Mouse (Mus musculus) limb, embryonic 11.5 days (tissue): ENCODE measurements around the gene Usp37. TPM values are rescaled to one million over a fixed set of nuclear protein-coding genes. Genes with fewer than 3 reads are reported as not detected.
A peak's percentile ranks its signal among the peaks of the same experiment; 100 is the strongest.
"Not testable (repeated sequence)": the region's sequence is repeated elsewhere in the genome, so short reads cannot be mapped to it uniquely, and the experiment has no call there.

ENCODE experiments used
- ATAC-seq: fragments of 200-750 bp; cut with Nextera tagmentation; 2 replicates; pipeline ENCODE4 v1.8.0; 2017; ENCODE audit warnings: low read depth; ENCODE audit not compliant: insufficient number of reproducible peaks, low FRiP score, low TSS enrichment
- DNase-seq: peaks from one replicate; pipeline ENCODE4 v3.0.0-alpha.2; 2015; ENCODE audit warnings: low spot score
- H3K27ac ChIP-seq: fragments of 300-500 bp; sonication (generic); replicated peaks from 2 replicates; pipeline ENCODE4 v1.5.1; 2014; ENCODE audit warnings: low read depth, mild to moderate bottlenecking, low read length
- H3K27me3 ChIP-seq: fragments of 300-500 bp; sonication (generic); 2 replicates; pipeline ENCODE4 v1.6.1; 2014; ENCODE audit warnings: mild to moderate bottlenecking, low read length, mixed read lengths; ENCODE audit not compliant: control insufficient read depth, insufficient read depth
- H3K36me3 ChIP-seq: fragments of 300-500 bp; sonication (generic); 2 replicates; pipeline ENCODE4 v1.6.1; 2014; ENCODE audit warnings: mild to moderate bottlenecking, low read length, moderate library complexity, mixed read lengths; ENCODE audit not compliant: control insufficient read depth, insufficient read depth
- H3K4me1 ChIP-seq: fragments of 300-500 bp; sonication (generic); 2 replicates; pipeline ENCODE4 v1.6.1; 2014; ENCODE audit warnings: low read length, mixed read lengths; ENCODE audit not compliant: control insufficient read depth, insufficient read depth
- H3K4me2 ChIP-seq: fragments of 300-500 bp; sonication (generic); 2 replicates; pipeline ENCODE4 v1.6.1; 2014; ENCODE audit warnings: low read depth, mild to moderate bottlenecking, moderate library complexity; ENCODE audit not compliant: severe bottlenecking
- H3K4me3 ChIP-seq: fragments of 300-500 bp; sonication (generic); 2 replicates; pipeline ENCODE4 v1.5.1; 2014; ENCODE audit warnings: low read depth, low read length
- H3K9ac ChIP-seq: fragments of 300-500 bp; sonication (generic); 2 replicates; pipeline ENCODE4 v1.6.1; 2014; ENCODE audit warnings: mild to moderate bottlenecking, low read length
- H3K9me3 ChIP-seq: fragments of 300-500 bp; sonication (generic); 2 replicates; pipeline ENCODE4 v1.6.1; 2016; ENCODE audit warnings: low read length; ENCODE audit not compliant: control insufficient read depth
- WGBS: fragments of 180-500 bp; shearing (Covaris S2); extraction: QIAGEN DNeasy Blood & Tissue Kit; methylation state at CpG from one replicate; pipeline ENCODE4 v1.1.7; 2014; 5-methylcytosine and 5-hydroxymethylcytosine counted together
- polyA plus RNA-seq: library from polyadenylated mRNA; unstranded; fragments of >200 nt; fragmentation: Nextera tagmentation; extraction: Ambion mirVana; gene quantifications from 2 replicates; pipeline ENCODE4 v1.2.1, GENCODE M21; 2014

Gene Usp37
- polyA plus RNA-seq, 1 experiment from 2014 or later = 46.4 TPM

DNA sequence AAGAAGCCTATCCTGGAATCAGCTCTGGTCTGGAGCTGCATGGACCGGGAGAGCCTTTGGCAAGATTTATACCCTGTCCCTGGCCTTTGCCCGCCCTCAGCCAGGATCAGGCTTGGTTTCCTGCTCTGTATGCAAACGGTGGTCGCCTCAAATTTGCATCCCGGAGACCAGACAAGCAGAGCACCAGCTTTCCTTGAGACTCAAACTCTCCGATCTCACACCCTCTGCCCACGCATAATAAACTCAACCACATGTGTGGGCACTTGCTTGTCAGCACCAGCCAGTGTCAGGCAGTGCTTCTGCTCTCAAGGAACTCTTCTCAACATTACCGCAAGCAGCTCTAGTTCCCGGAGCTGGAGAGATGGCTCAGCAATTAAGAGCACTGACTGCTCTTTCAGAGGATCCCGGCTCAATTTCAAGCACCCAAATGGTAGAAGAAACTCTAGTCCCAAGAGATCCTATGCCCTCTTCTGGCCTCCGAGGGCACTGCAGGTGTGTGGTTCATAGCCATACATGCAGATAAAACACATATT lies 146.1 kb downstream of the Usp37 start:
- Histone ChIP-seq H3K27me3 (no peaks in the 10 kb centered on the region), H3K9me3 (no peaks in the 10 kb centered on the region), H3K4me1 (peaks cover 3% of the 10 kb centered on the region; the same call in 1 of the 2 replicates), H3K4me3 (peak overlapping the region; percentile 32), H3K9ac (peak overlapping the region; percentile 66), H3K36me3 (peaks cover 8% of the 10 kb centered on the region; the same call in 1 of the 2 replicates), H3K4me2 (peak overlapping the region; percentile 70), H3K27ac (peak overlapping the region; percentile 76; the same call in 1 of the 2 replicates)
- ATAC-seq = peak; percentile 23
- peak; percentile 83 for DNase-seq
- WGBS = 4% methylated on average over 11 of the region's 11 CpGs

DNA sequence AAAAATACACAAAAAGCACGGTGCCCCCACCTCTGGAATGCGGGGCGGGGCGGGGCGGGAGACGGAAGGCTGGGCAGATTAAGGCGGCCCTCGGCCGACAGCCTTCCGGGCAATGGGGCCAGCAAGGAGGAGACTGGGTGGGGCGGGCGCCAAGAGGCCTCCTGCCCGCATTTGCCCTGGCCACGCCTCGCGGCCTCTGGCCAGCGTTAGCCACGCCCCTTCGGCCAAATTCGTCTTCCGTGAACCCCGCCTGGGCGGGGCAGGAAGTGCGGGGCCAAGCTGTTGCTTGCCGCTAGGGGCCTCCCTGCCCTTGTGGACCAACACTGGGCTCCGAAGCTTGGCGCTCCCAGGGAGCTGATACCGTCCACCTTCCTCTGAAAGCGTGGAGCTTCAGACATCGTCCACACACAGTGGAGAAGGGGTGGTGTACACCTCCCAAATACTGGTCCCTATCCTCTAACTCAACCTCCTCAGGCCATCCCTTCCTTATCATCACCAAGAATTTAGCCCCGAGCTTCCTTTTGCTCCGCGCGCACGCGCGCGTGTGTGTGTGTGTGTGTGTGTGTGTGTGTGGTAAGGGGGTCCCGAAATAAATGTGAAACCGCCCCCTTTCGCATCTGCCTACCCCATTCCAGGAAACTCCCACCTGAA lies 146.7 kb downstream of the Usp37 start:
- peak overlapping the region; percentile 70 for H3K4me2 ChIP-seq
- DNase-seq (peak; percentile 98), ATAC-seq (peak; percentile 90)
- H3K4me1 ChIP-seq = peaks cover 3% of the 10 kb centered on the region; the same call in 1 of the 2 replicates
- H3K4me3 ChIP-seq = peak overlapping the region; percentile 32
- WGBS = 0% methylated on average over 41 of the region's 41 CpGs
- no peaks in the 10 kb centered on the region for H3K9me3 ChIP-seq
- H3K9ac ChIP-seq = peak overlapping the region; percentile 66
- H3K27ac ChIP-seq = peak overlapping the region; percentile 76; the same call in 1 of the 2 replicates
- peaks cover 8% of the 10 kb centered on the region; the same call in 1 of the 2 replicates for H3K36me3 ChIP-seq
- H3K27me3 ChIP-seq = no peaks in the 10 kb centered on the region

DNA sequence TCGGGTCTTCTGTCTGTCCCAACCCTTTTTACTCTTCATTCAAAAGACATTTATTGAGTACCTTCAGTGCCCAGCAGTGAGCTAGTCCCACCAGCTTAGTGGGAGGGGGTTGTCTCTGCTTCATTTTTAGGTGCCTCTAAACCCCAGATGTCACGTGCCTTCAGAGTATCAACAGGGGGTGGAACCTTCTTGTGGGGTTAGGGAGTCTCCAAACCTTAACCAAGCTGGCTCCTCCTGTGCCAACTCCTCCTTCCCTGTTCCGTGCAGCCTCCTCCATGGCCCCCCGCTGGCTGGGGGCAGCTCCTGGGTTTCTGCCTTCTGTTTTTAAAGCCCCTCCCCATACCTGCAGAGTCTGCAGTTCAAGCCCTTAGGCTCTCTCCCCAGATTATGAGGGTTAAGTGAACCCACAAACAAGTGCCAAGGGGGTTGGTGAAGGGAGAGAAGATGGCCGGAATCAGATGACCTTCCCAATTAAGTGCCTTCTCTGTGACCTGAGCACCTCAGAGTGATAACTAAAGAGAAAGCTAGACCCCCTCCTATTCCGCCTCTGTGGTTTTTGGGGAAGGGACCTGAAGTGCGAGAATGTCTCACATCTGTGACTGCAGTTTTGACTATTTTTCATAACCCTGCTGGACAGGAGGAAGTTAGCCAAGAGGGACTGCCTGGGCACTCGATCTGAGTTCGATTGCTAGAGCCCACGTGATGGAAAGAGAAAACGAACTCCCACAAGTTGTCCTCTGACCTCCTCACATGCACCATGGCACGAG lies 147.4 kb downstream of the Usp37 start:
- not testable (repeated sequence) for H3K27me3 ChIP-seq, DNase-seq, H3K36me3 ChIP-seq, H3K4me1 ChIP-seq, H3K9me3 ChIP-seq, H3K9ac ChIP-seq, ATAC-seq
- peak overlapping the region; percentile 76; the same call in 1 of the 2 replicates for H3K27ac ChIP-seq
- 12% methylated on average over 12 of the region's 12 CpGs for WGBS
- peak overlapping the region; percentile 70 for H3K4me2 ChIP-seq
- H3K4me3 ChIP-seq = peak overlapping the region; percentile 32

DNA sequence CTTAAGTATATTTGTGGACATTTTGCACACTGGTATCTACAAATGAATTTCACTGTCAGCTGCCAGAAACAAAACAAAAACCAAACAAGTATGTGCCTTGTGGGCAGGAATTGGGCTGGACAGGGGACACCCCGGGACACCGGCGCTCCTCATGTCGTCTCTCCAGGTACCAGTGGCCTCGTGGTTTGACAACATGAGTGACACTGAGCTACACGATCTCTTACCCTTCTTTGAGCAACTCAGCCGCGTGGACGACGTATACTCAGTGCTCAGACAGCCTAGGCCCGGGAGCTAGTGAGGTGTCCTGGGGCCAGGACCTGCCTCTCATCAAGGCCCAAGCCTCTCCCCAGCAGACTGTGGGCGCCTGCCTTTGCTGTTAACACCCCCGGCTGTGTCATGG lies 148.8 kb downstream of the Usp37 start:
- ATAC-seq (no peak), DNase-seq (no peak)
- Histone ChIP-seq H3K9me3 (no peaks in the 10 kb centered on the region), H3K27me3 (no peaks in the 10 kb centered on the region), H3K27ac (no peak overlapping the region), H3K4me3 (no peak overlapping the region), H3K4me2 (no peak overlapping the region), H3K36me3 (peaks cover 8% of the 10 kb centered on the region; the same call in 1 of the 2 replicates), H3K9ac (no peak overlapping the region), H3K4me1 (peaks cover 6% of the 10 kb centered on the region)
- 83% methylated on average over 12 of the region's 13 CpGs for WGBS

DNA sequence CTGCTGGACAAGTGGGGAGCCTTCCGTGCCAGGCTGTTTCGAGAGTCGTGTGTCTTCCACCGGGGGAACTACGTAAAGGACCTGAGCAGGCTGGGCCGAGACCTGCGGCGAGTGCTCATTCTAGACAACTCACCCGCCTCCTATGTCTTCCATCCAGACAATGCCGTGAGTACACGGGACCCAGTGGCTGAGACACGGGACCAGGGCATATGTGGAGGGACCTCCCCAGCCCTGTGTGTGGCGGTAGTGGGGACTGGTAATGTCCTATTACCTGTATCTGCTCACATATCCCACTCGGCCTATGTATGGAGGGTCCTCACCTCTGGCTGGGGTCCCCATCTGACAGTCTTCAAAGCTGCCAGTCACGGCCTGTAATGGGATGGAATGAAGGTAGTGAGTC lies 149.2 kb downstream of the Usp37 start:
- 90% methylated on average over 15 of the region's 15 CpGs for WGBS

DNA sequence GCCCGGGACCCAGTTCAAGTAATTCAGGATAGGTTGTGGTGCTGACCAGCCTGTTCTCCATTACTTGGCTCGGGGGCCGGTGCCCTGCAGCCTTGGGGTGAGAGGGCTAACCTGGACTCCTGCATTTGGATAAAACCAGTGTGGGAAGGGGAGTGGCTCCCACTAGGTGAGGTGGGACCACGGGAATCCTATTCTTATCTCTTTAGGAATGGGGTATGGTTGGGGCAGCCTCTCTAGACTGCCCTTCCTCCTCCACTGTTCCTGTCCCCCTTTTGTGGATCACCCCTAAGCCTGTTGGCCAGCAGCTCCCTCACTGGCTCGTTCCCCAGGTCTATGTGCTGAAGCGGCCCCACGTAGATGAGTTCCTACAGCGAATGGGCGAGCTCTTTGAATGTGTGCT lies 149.8 kb downstream of the Usp37 start:
- peaks cover 10% of the 10 kb centered on the region for H3K4me1 ChIP-seq
- H3K27me3 ChIP-seq = no peaks in the 10 kb centered on the region
- DNase-seq (no peak), ATAC-seq (no peak)
- no peak overlapping the region for H3K4me2 ChIP-seq
- no peak overlapping the region for H3K9ac ChIP-seq
- no peak overlapping the region for H3K4me3 ChIP-seq
- no peaks in the 10 kb centered on the region for H3K9me3 ChIP-seq
- H3K36me3 ChIP-seq = peaks cover 8% of the 10 kb centered on the region; the same call in 1 of the 2 replicates
- H3K27ac ChIP-seq = no peak overlapping the region
- 92% methylated on average over 9 of the region's 9 CpGs for WGBS

More for the DNA sequence above, 149.2 kb downstream of the Usp37 start:
- Histone ChIP-seq H3K27me3 (no peaks in the 10 kb centered on the region), H3K27ac (no peak overlapping the region), H3K36me3 (peaks cover 8% of the 10 kb centered on the region; the same call in 1 of the 2 replicates), H3K4me2 (no peak overlapping the region), H3K4me3 (no peak overlapping the region), H3K9ac (no peak overlapping the region), H3K9me3 (no peaks in the 10 kb centered on the region), H3K4me1 (peaks cover 6% of the 10 kb centered on the region)
- no peak for DNase-seq
- ATAC-seq = no peak

DNA sequence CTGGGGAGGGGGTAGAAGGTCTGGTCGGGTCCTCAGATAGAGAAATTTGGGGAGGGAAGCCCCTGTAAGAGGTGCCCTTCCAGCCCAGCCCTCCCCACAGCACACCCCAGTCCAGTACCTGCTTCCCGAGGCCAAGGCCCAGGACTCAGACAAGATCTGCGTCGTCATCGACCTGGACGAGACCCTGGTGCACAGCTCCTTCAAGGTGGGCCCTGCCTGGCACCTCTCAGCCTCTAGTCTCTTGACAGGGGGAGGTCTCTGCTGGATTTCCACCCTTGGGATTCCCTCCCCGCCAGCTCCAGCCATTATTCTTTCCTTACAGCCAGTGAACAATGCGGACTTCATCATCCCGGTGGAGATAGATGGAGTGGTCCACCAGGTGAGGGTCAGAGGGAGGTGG lies 150.4 kb downstream of the Usp37 start:
- ATAC-seq = no peak
- WGBS = 87% methylated on average over 9 of the region's 9 CpGs
- Histone ChIP-seq H3K4me2 (no peak overlapping the region), H3K4me1 (peaks cover 10% of the 10 kb centered on the region), H3K36me3 (peaks cover 8% of the 10 kb centered on the region; the same call in 1 of the 2 replicates), H3K9ac (no peak overlapping the region), H3K4me3 (no peak overlapping the region), H3K9me3 (no peaks in the 10 kb centered on the region), H3K27ac (no peak overlapping the region), H3K27me3 (no peaks in the 10 kb centered on the region)
- DNase-seq = no peak

DNA sequence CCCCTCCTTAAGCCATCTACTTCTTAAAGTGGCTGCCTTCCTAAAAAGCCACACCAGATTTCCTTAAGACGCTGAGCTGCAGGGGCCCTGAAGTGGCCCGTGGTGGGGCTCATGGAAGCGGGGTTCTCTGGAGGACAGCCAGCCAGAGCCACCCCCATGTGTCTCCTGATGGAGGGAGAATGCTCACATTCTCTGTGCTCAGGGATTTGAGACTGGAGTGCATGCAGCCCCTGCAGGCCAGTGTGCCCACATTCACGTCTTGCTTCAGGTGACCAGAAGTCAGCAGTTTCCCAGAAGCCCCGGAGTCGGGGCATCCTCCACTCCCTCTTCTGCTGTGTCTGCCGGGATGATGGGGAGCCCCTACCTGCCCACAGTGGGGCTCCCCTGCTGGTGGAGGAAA lies 151.1 kb downstream of the Usp37 start:
- Histone ChIP-seq H3K4me1 (peaks cover 10% of the 10 kb centered on the region), H3K27ac (no peak overlapping the region; the same call in 1 of the 2 replicates), H3K4me2 (peak overlapping the region; percentile 97), H3K4me3 (peak overlapping the region; percentile 88), H3K36me3 (peaks cover 8% of the 10 kb centered on the region; the same call in 1 of the 2 replicates), H3K9ac (peak overlapping the region; percentile 96), H3K9me3 (no peaks in the 10 kb centered on the region), H3K27me3 (no peaks in the 10 kb centered on the region)
- no peak for ATAC-seq
- WGBS = 50% methylated on average over 7 of the region's 7 CpGs
- no peak for DNase-seq
